Mouse (Mus musculus) ES-Bruce4 (cell line): ENCODE data around the gene Bpifb5.

Experiments
- CTCF ChIP-seq: IDR thresholded peaks from one replicate; pipeline ENCODE4 v1.8.1; 2011; ENCODE audit warnings: low read depth, low read length
- EP300 ChIP-seq: IDR thresholded peaks from 2 replicates; pipeline ENCODE4 v1.6.1; 2011; ENCODE audit warnings: low read depth, low read length; ENCODE audit not compliant: insufficient read depth
- POLR2A ChIP-seq: IDR thresholded peaks from one replicate; pipeline ENCODE4 v1.8.1; 2011; ENCODE audit warnings: low read length; ENCODE audit not compliant: insufficient read depth

DNA sequence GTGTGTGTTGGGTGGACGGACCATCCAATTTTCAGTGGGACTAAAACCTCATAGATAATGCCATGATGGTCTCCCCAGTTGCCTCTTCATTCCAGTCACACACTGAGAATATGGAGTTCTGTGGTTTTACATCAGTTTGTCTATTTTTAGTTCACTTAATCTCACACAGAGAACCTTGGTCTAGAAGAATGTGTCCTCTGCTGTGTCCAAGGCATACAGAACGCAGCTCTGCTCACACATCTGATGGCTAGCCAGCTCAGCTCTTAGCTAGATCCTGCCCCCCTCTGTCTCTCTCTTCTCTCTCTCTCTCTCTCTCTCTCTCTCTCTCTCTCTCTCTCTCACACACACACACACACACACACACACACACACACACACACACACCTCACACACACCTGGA, 31.4 kb upstream of the Bpifb5 start:
- TF ChIP-seq CTCF (no peak), POLR2A (no peak), EP300 (no peak)
